Mouse (Mus musculus) forebrain, postnatal 0 days (tissue): Measurements from ENCODE around the gene Foxq1. TPM values are rescaled to one million over a fixed set of nuclear protein-coding genes. Genes with fewer than 3 reads are reported as not detected.
A peak's percentile ranks its signal among the peaks of the same experiment; 100 is the strongest.

ENCODE experiments used
- ATAC-seq: fragments of 200-750 bp; cut with Nextera tagmentation; 2 replicates; pipeline ENCODE4 v1.8.0; 2017; ENCODE audit warnings: mild to moderate bottlenecking, moderate library complexity
- DNase-seq: peaks from one replicate; pipeline ENCODE4 v3.0.0-alpha.2; 2015
- H3K27ac ChIP-seq: fragments of 300-500 bp; sonication (generic); 2 replicates; pipeline ENCODE4 v1.5.1; 2014; ENCODE audit warnings: low read depth, mild to moderate bottlenecking, antibody characterized with exemption, low read length, moderate library complexity, mixed read lengths
- H3K27me3 ChIP-seq: fragments of 300-500 bp; sonication (generic); 2 replicates; pipeline ENCODE4 v1.6.1; 2014; ENCODE audit warnings: mild to moderate bottlenecking, low read length, mixed read lengths; ENCODE audit not compliant: insufficient read depth
- H3K36me3 ChIP-seq: fragments of 300-500 bp; sonication (generic); 2 replicates; pipeline ENCODE4 v1.6.1; 2014; ENCODE audit warnings: mild to moderate bottlenecking, moderate library complexity; ENCODE audit not compliant: insufficient read depth
- H3K4me1 ChIP-seq: fragments of 300-500 bp; sonication (generic); 2 replicates; pipeline ENCODE4 v1.6.1; 2014; ENCODE audit warnings: antibody characterized with exemption; ENCODE audit not compliant: insufficient read depth
- H3K4me2 ChIP-seq: fragments of 300-500 bp; sonication (generic); 2 replicates; pipeline ENCODE4 v1.6.1; 2014; ENCODE audit warnings: low read depth, mild to moderate bottlenecking, moderate library complexity
- H3K4me3 ChIP-seq: fragments of 300-500 bp; sonication (generic); 2 replicates; pipeline ENCODE4 v1.5.1; 2014; ENCODE audit warnings: low read depth, low read length, mixed read lengths
- H3K9ac ChIP-seq: fragments of 300-500 bp; sonication (generic); 2 replicates; pipeline ENCODE4 v1.6.1; 2014; ENCODE audit warnings: mild to moderate bottlenecking
- H3K9me3 ChIP-seq: fragments of 300-500 bp; sonication (generic); 2 replicates; pipeline ENCODE4 v1.6.1; 2016; ENCODE audit warnings: low read length
- CTCF ChIP-seq: sonication (generic); IDR thresholded peaks from 2 replicates; pipeline ENCODE4 v1.5.1; 2016; ENCODE audit warnings: antibody characterized with exemption, control low read depth, low read depth
- WGBS: fragments of 180-500 bp; shearing (Covaris S2); extraction: QIAGEN DNeasy Blood & Tissue Kit; methylation state at CpG from one replicate; pipeline ENCODE4 v1.1.7; 2014; 5-methylcytosine and 5-hydroxymethylcytosine counted together
- polyA plus RNA-seq: library from polyadenylated mRNA; unstranded; fragments of >200 nt; fragmentation: Nextera tagmentation; extraction: Ambion mirVana; gene quantifications from 2 replicates; pipeline ENCODE4 v1.2.1, GENCODE M21; 2015
- total RNA-seq: library from RNA; depleted of rRNA; stranded (reverse); fragments of >200 nt; gene quantifications from 2 replicates; pipeline ENCODE4 v1.2.3, GENCODE M21; 2014; rRNA removed

Foxq1 gene
- total RNA-seq (2.8 and 5.4 TPM in 2 replicates), polyA plus RNA-seq (2.9 and 3.4 TPM in 2 replicates)

DNA sequence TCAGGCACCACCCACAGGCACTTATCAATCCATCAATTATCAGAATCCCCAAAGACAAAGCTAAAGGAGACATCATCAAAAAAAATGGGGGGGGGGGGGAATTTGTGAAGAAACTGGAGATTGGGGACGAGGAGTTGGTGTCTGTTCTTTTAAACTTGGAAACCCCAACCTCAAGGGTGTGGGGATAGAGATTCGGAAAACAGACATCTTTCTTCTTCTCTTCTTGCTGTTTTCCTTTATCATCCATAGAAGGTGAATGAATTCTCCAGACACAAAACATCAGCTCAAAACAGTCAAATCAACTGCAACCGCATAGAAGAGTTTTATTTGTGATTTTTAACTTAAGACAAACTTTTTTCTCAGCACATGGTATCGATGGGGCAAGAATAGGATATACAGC lies at the start of gene Foxq1:
TSS of gene Foxq1 (plus strand) at position 301 of the 400 bp plus-strand sequence.
- no peaks in the 10 kb centered on the region for H3K9me3 ChIP-seq
- no peak within 1 kb of the TSS for H3K4me2 ChIP-seq
- WGBS, result 69% methylated on average over 4 of the region's 4 CpGs
- no peaks in the 10 kb centered on the region for H3K36me3 ChIP-seq
- H3K9ac ChIP-seq, result no peak within 1 kb of the TSS
- no peak for ATAC-seq
- DNase-seq, result no peak
- TF ChIP-seq CTCF, result no peak
- no peak within 1 kb of the TSS for H3K4me3 ChIP-seq
- H3K4me1 ChIP-seq, result peaks cover 9% of the 10 kb centered on the region; the same call in 1 of the 2 replicates
- H3K27me3 ChIP-seq, result peaks cover 65% of the 10 kb centered on the region
- H3K27ac ChIP-seq, result no peak within 1 kb of the TSS

DNA sequence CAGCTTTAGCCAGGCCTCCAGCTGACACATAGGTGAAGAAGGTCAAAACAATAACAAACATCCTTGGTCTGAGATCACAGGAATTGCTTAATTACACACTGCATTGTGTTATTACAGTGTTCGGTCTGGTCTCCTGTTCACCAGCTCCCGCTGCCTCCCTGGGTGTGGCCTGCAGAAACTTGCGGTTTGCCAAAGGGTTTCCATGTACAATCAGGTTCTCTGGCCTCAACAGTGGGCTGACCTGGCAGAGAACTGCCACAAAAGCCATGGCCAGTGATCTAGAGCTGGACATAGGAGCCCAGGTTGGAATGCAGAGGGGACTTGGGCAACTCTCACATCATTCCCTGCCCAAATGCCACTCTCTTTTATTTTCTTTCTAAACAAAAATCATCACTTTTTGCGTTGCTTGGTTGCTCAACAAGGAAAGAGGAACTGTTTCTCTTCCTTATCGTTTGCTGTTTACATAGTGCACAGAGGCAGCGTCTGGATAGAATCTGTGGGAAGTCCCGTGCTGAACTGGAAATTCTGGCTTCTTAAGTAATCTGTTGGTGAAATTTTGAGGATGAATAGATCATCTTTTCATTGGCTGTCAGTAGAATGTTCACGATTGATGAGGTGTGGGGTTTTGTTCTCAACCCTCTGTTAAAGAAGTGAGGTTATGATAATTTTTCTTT lies 49.3 kb upstream of the Foxq1 start:
- no peak for DNase-seq
- no peaks in the 10 kb centered on the region for H3K9me3 ChIP-seq
- no peaks in the 10 kb centered on the region for H3K36me3 ChIP-seq
- H3K4me3 ChIP-seq, result no peak overlapping the region
- H3K4me2 ChIP-seq, result no peak overlapping the region
- WGBS, result 85% methylated on average over 8 of the region's 8 CpGs
- no peak for ATAC-seq
- H3K27ac ChIP-seq, result no peak overlapping the region
- H3K9ac ChIP-seq, result no peak overlapping the region
- no peaks in the 10 kb centered on the region for H3K4me1 ChIP-seq
- no peaks in the 10 kb centered on the region for H3K27me3 ChIP-seq
- no peak for TF ChIP-seq CTCF

DNA sequence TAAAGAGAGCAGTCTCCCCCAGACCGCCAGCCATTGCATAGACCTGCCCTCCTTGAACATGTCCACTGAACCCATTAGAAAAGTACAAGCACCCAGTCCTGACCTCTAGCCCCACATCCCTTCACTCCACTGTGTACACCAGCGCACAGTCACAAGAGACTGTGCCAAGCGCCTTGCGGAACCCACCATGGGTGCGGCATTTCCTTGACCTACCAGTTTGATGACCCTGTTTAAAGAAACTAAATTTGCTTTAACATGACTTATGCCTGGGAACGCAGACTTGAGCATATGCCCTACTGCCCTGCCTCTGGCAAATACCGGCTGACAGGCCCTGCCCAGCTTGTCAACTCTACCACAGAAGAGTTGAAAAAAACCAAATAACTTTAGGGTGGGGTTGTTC lies 40.7 kb upstream of the Foxq1 start:
- 94% methylated on average over 7 of the region's 7 CpGs for WGBS
- ATAC-seq (no peak), DNase-seq (no peak)
- no peak overlapping the region for H3K4me2 ChIP-seq
- no peaks in the 10 kb centered on the region for H3K36me3 ChIP-seq
- no peak overlapping the region for H3K4me3 ChIP-seq
- H3K9ac ChIP-seq, result no peak overlapping the region
- no peak overlapping the region for H3K27ac ChIP-seq
- TF ChIP-seq CTCF, result no peak
- no peaks in the 10 kb centered on the region for H3K9me3 ChIP-seq
- H3K27me3 ChIP-seq, result no peaks in the 10 kb centered on the region
- H3K4me1 ChIP-seq, result no peaks in the 10 kb centered on the region

DNA sequence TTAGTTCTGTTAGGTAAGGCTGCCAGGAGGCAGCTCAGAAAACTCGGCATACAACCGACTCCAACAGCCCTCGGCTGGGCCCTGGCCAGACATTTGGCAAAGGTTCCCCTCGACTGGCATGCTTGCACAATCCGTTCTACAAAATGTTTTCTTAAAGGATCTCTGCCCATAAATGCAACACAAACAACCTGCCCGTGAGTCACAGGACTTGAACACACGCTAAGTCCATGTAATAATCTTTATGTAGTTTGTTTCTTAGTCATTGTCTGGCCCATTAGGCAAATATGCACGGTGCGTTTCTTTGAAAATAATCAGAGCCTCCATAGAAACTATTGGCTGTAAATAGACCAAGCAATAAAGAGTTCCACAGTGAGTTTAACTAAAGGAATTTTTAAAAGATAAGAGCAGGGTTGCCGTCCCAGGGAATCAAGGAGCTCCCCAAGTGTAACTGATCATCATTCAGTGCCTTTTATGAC lies 37.5 kb upstream of the Foxq1 start:
- Histone ChIP-seq H3K27ac (no peak overlapping the region), H3K27me3 (no peaks in the 10 kb centered on the region), H3K4me1 (no peaks in the 10 kb centered on the region), H3K4me2 (no peak overlapping the region), H3K9me3 (no peaks in the 10 kb centered on the region), H3K36me3 (no peaks in the 10 kb centered on the region), H3K4me3 (no peak overlapping the region), H3K9ac (no peak overlapping the region)
- no peak for TF ChIP-seq CTCF
- WGBS, result 31% methylated on average over 10 of the region's 10 CpGs
- peak; percentile 43; the same call in 1 of the 2 replicates for ATAC-seq
- peak; percentile 35 for DNase-seq

DNA sequence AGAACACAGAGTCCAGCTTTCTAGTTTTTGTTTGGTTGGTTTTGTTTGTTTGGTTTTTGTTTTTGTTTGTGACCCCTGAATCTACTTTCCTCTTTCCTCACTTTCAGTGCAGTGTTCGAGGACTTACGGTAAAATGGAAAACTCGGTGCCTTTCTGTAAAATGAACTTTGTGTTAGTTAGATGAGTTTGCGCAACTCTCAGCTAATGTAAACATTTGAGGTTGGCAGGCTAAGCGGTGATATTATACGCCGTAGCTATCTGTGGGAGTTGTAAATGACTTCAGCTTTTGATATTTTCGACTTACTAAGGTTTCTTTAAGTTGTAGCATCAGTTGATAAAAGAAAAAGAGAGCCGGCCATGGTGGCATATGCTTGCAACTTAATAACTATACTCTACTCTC lies 37.0 kb upstream of the Foxq1 start:
- DNase-seq (no peak), ATAC-seq (no peak)
- Histone ChIP-seq H3K36me3 (no peaks in the 10 kb centered on the region), H3K9me3 (no peaks in the 10 kb centered on the region), H3K4me2 (no peak overlapping the region), H3K4me3 (no peak overlapping the region), H3K4me1 (no peaks in the 10 kb centered on the region), H3K27me3 (no peaks in the 10 kb centered on the region), H3K9ac (no peak overlapping the region), H3K27ac (no peak overlapping the region)
- TF ChIP-seq CTCF, result no peak
- 83% methylated on average over 9 of the region's 9 CpGs for WGBS

DNA sequence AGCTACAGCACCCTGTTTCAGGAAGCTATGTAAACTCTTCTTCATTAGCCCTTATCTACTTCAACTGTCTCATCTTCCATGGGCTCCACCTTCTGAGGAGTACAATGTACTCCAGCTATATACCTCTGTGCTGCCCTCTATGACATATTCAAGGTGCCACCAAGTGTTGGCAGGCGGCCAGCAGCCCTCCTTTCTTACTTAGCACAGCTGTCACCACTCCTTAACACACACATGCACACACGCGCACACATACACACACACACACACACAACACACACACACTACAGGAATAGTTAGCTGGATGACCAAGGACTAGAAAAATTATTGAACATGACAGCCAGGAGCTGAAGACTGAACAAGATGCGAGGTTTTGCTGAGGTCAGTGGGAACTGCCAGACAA lies 31.0 kb upstream of the Foxq1 start:
- 83% methylated on average over 4 of the region's 4 CpGs for WGBS
- Histone ChIP-seq H3K4me1 (no peaks in the 10 kb centered on the region), H3K27ac (no peak overlapping the region), H3K9ac (no peak overlapping the region), H3K9me3 (no peaks in the 10 kb centered on the region), H3K36me3 (no peaks in the 10 kb centered on the region), H3K27me3 (no peaks in the 10 kb centered on the region), H3K4me2 (no peak overlapping the region), H3K4me3 (no peak overlapping the region)
- no peak for ATAC-seq
- TF ChIP-seq CTCF, result no peak
- no peak for DNase-seq

DNA sequence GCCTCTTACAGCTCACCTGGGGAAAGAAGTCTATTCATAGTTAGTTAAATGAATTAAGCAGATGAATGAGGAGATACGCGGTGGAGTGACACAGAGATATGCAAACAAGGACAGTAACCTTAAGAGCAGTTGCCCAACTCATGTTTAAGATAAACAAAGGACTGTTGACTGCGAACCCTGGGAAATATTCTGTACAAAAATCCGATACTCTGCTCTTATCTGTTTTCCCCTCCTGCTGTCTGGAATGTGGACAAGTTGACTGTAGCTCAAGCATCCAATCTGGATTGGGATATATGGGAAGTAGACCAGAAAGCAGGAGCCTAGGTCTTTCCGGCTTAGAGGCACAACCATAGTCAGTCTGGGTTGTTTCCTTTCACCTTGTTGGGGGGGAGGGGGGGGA lies 24.7 kb upstream of the Foxq1 start:
- Histone ChIP-seq H3K4me3 (no peak overlapping the region), H3K36me3 (no peaks in the 10 kb centered on the region), H3K9ac (no peak overlapping the region), H3K9me3 (no peaks in the 10 kb centered on the region), H3K4me1 (no peaks in the 10 kb centered on the region), H3K27me3 (no peaks in the 10 kb centered on the region), H3K4me2 (no peak overlapping the region), H3K27ac (no peak overlapping the region)
- ATAC-seq (no peak), DNase-seq (no peak)
- TF ChIP-seq CTCF, result no peak
- WGBS, result 81% methylated on average over 5 of the region's 5 CpGs
